Mouse (Mus musculus) retina, postnatal 7 days (tissue): ENCODE results near the gene Pdgfc.
A peak's percentile ranks its signal among the peaks of the same experiment; 100 is the strongest.
"Not testable (repeated sequence)": the region's sequence is repeated elsewhere in the genome, so short reads cannot be mapped to it uniquely, and the experiment has no call there.

Source experiments
- DNase-seq: peaks from one replicate; pipeline ENCODE4 v3.0.0-alpha.2; 2012; ENCODE audit warnings: low read depth, low spot score

Pdgfc gene

GRCm38 (mm10) chr3:81045344-81046050 lies 9.3 kb downstream of the Pdgfc start:
- DNase-seq, result no peak

GRCm38 (mm10) chr3:81046652-81047607 lies 10.7 kb downstream of the Pdgfc start:
- no peak for DNase-seq

GRCm38 (mm10) chr3:81051522-81051921 lies 15.3 kb downstream of the Pdgfc start:
- no peak for DNase-seq

- DNase-seq, result no peak
Measured at GRCm38 (mm10) chr3:81052422-81052821, 16.2 kb downstream of the Pdgfc start.

- no peak for DNase-seq
Measured at GRCm38 (mm10) chr3:81054074-81054473, 17.9 kb downstream of the Pdgfc start.

GRCm38 (mm10) chr3:81057719-81058118 lies 21.5 kb downstream of the Pdgfc start:
- no peak for DNase-seq

- DNase-seq, result no peak
Measured at GRCm38 (mm10) chr3:81058527-81059031, 22.4 kb downstream of the Pdgfc start.

- DNase-seq, result no peak
Measured at GRCm38 (mm10) chr3:81068550-81068949, 32.3 kb downstream of the Pdgfc start.

GRCm38 (mm10) chr3:81101136-81101535 lies 64.9 kb downstream of the Pdgfc start:
- DNase-seq, result no peak

- DNase-seq, result no peak
Measured at GRCm38 (mm10) chr3:81102158-81102876, 66.1 kb downstream of the Pdgfc start.

GRCm38 (mm10) chr3:81102877-81103420 lies 66.7 kb downstream of the Pdgfc start:
- DNase-seq, result peak; percentile 8

- DNase-seq, result no peak
Measured at GRCm38 (mm10) chr3:81107515-81107914, 71.3 kb downstream of the Pdgfc start.

GRCm38 (mm10) chr3:81110968-81111367 lies 74.8 kb downstream of the Pdgfc start:
- no peak for DNase-seq

GRCm38 (mm10) chr3:81112892-81113291 lies 76.7 kb downstream of the Pdgfc start:
- DNase-seq, result no peak

GRCm38 (mm10) chr3:81120664-81121063 lies 84.4 kb downstream of the Pdgfc start:
- DNase-seq, result no peak

- DNase-seq, result no peak
Measured at GRCm38 (mm10) chr3:81121731-81122130, 85.5 kb downstream of the Pdgfc start.

GRCm38 (mm10) chr3:81123461-81123860 lies 87.2 kb downstream of the Pdgfc start:
- DNase-seq, result no peak

GRCm38 (mm10) chr3:81127013-81127412 lies 90.8 kb downstream of the Pdgfc start:
- no peak for DNase-seq

GRCm38 (mm10) chr3:81136985-81137384 lies 100.8 kb downstream of the Pdgfc start:
- no peak for DNase-seq

GRCm38 (mm10) chr3:81138030-81138429 lies 101.8 kb downstream of the Pdgfc start:
- DNase-seq, result not testable (repeated sequence)

GRCm38 (mm10) chr3:81143730-81144129 lies 107.5 kb downstream of the Pdgfc start:
- DNase-seq, result no peak
